Mouse (Mus musculus) limb, embryonic 11.5 days (tissue): Measurements from ENCODE around the gene Olfr108. TPM values are rescaled to one million over a fixed set of nuclear protein-coding genes. Genes with fewer than 3 reads are reported as not detected.

ENCODE experiments used
- ATAC-seq: fragments of 200-750 bp; cut with Nextera tagmentation; 2 replicates; pipeline ENCODE4 v1.8.0; 2017; ENCODE audit warnings: low read depth; ENCODE audit not compliant: insufficient number of reproducible peaks, low FRiP score, low TSS enrichment
- DNase-seq: peaks from one replicate; pipeline ENCODE4 v3.0.0-alpha.2; 2015; ENCODE audit warnings: low spot score
- H3K27ac ChIP-seq: fragments of 300-500 bp; sonication (generic); replicated peaks from 2 replicates; pipeline ENCODE4 v1.5.1; 2014; ENCODE audit warnings: low read depth, mild to moderate bottlenecking, low read length
- H3K27me3 ChIP-seq: fragments of 300-500 bp; sonication (generic); 2 replicates; pipeline ENCODE4 v1.6.1; 2014; ENCODE audit warnings: mild to moderate bottlenecking, low read length, mixed read lengths; ENCODE audit not compliant: control insufficient read depth, insufficient read depth
- H3K36me3 ChIP-seq: fragments of 300-500 bp; sonication (generic); 2 replicates; pipeline ENCODE4 v1.6.1; 2014; ENCODE audit warnings: mild to moderate bottlenecking, low read length, moderate library complexity, mixed read lengths; ENCODE audit not compliant: control insufficient read depth, insufficient read depth
- H3K4me1 ChIP-seq: fragments of 300-500 bp; sonication (generic); 2 replicates; pipeline ENCODE4 v1.6.1; 2014; ENCODE audit warnings: low read length, mixed read lengths; ENCODE audit not compliant: control insufficient read depth, insufficient read depth
- H3K4me2 ChIP-seq: fragments of 300-500 bp; sonication (generic); 2 replicates; pipeline ENCODE4 v1.6.1; 2014; ENCODE audit warnings: low read depth, mild to moderate bottlenecking, moderate library complexity; ENCODE audit not compliant: severe bottlenecking
- H3K4me3 ChIP-seq: fragments of 300-500 bp; sonication (generic); 2 replicates; pipeline ENCODE4 v1.5.1; 2014; ENCODE audit warnings: low read depth, low read length
- H3K9ac ChIP-seq: fragments of 300-500 bp; sonication (generic); 2 replicates; pipeline ENCODE4 v1.6.1; 2014; ENCODE audit warnings: mild to moderate bottlenecking, low read length
- H3K9me3 ChIP-seq: fragments of 300-500 bp; sonication (generic); 2 replicates; pipeline ENCODE4 v1.6.1; 2016; ENCODE audit warnings: low read length; ENCODE audit not compliant: control insufficient read depth
- WGBS: fragments of 180-500 bp; shearing (Covaris S2); extraction: QIAGEN DNeasy Blood & Tissue Kit; methylation state at CpG from one replicate; pipeline ENCODE4 v1.1.7; 2014; 5-methylcytosine and 5-hydroxymethylcytosine counted together
- polyA plus RNA-seq: library from polyadenylated mRNA; unstranded; fragments of >200 nt; fragmentation: Nextera tagmentation; extraction: Ambion mirVana; gene quantifications from 2 replicates; pipeline ENCODE4 v1.2.1, GENCODE M21; 2014

Olfr108 gene
- not detected in 2 replicates for polyA plus RNA-seq

GRCm38 (mm10) chr17:37445180-37445579 lies at the start of gene Olfr108:
TSS of gene Olfr108 (plus strand) at chr17:37445480.
- DNase-seq (no peak), ATAC-seq (no peak)
- Histone ChIP-seq H3K9me3 (no peaks in the 10 kb centered on the region; the same call in 1 of the 2 replicates), H3K4me3 (no peak within 1 kb of the TSS), H3K36me3 (no peaks in the 10 kb centered on the region), H3K4me2 (no peak within 1 kb of the TSS), H3K4me1 (no peaks in the 10 kb centered on the region), H3K27me3 (no peaks in the 10 kb centered on the region), H3K27ac (no peak within 1 kb of the TSS), H3K9ac (no peak within 1 kb of the TSS)
- 89% methylated on average over 1 of the region's 1 CpGs for WGBS

- no peak within 1 kb of the TSS for H3K9ac ChIP-seq
- H3K4me1 ChIP-seq: no peaks in the 10 kb centered on the region
- no peak for ATAC-seq
- 83% methylated on average over 3 of the region's 3 CpGs for WGBS
- H3K4me2 ChIP-seq: no peak within 1 kb of the TSS
- no peak within 1 kb of the TSS for H3K4me3 ChIP-seq
- H3K36me3 ChIP-seq: no peaks in the 10 kb centered on the region
- H3K27me3 ChIP-seq: no peaks in the 10 kb centered on the region
- no peak for DNase-seq
- no peaks in the 10 kb centered on the region for H3K9me3 ChIP-seq
- no peak within 1 kb of the TSS for H3K27ac ChIP-seq
Observed at GRCm38 (mm10) chr17:37398926-37399325, 46.4 kb upstream of the Olfr108 start, which contains the start of gene Olfr107. TSS of gene Olfr107 (plus strand) at chr17:37399226.

GRCm38 (mm10) chr17:37413380-37413779 lies 31.9 kb upstream of the Olfr108 start:
- no peak overlapping the region for H3K4me3 ChIP-seq
- H3K9me3 ChIP-seq: no peaks in the 10 kb centered on the region
- no peaks in the 10 kb centered on the region for H3K27me3 ChIP-seq
- H3K4me2 ChIP-seq: no peak overlapping the region
- no peaks in the 10 kb centered on the region for H3K4me1 ChIP-seq
- no peak for ATAC-seq
- H3K36me3 ChIP-seq: no peaks in the 10 kb centered on the region
- no peak overlapping the region for H3K27ac ChIP-seq
- no peak for DNase-seq
- no peak overlapping the region for H3K9ac ChIP-seq

- H3K4me2 ChIP-seq: no peak within 1 kb of the TSS
- H3K27ac ChIP-seq: no peak within 1 kb of the TSS
- ATAC-seq (no peak), DNase-seq (no peak)
- 86% methylated on average over 1 of the region's 1 CpGs for WGBS
- no peaks in the 10 kb centered on the region for H3K36me3 ChIP-seq
- no peaks in the 10 kb centered on the region for H3K4me1 ChIP-seq
- H3K4me3 ChIP-seq: no peak within 1 kb of the TSS
- no peaks in the 10 kb centered on the region for H3K27me3 ChIP-seq
- no peak within 1 kb of the TSS for H3K9ac ChIP-seq
- H3K9me3 ChIP-seq: no peaks in the 10 kb centered on the region
Observed at GRCm38 (mm10) chr17:37458616-37459015, 13.3 kb downstream of the Olfr108 start, which contains the start of gene Olfr109. TSS of gene Olfr109 (plus strand) at chr17:37458916.

GRCm38 (mm10) chr17:37483452-37483851 lies 38.2 kb downstream of the Olfr108 start, which contains the start of gene H2-M2:
TSS of gene H2-M2 (minus strand) at chr17:37483552.
- Histone ChIP-seq H3K27ac (no peak within 1 kb of the TSS), H3K4me1 (no peaks in the 10 kb centered on the region), H3K36me3 (no peaks in the 10 kb centered on the region), H3K27me3 (no peaks in the 10 kb centered on the region), H3K9me3 (no peaks in the 10 kb centered on the region), H3K4me2 (no peak within 1 kb of the TSS), H3K4me3 (no peak within 1 kb of the TSS), H3K9ac (no peak within 1 kb of the TSS)
- DNase-seq (no peak), ATAC-seq (no peak)
- 80% methylated on average over 2 of the region's 2 CpGs for WGBS

GRCm38 (mm10) chr17:37491930-37492518 lies 46.7 kb downstream of the Olfr108 start, which contains the start of gene Olfr110:
TSS of gene Olfr110 (plus strand) at chr17:37492468.
- Histone ChIP-seq H3K36me3 (no peaks in the 10 kb centered on the region), H3K4me2 (no peak within 1 kb of the TSS), H3K27me3 (no peaks in the 10 kb centered on the region), H3K27ac (no peak within 1 kb of the TSS), H3K9ac (no peak within 1 kb of the TSS), H3K9me3 (no peaks in the 10 kb centered on the region), H3K4me1 (no peaks in the 10 kb centered on the region), H3K4me3 (no peak within 1 kb of the TSS)
- 58% methylated on average over 1 of the region's 1 CpGs for WGBS
- DNase-seq: no peak
- no peak for ATAC-seq

Other genes starting within 250 kb of the Olfr108 start
- gene Olfr94, start 244.5 kb upstream of the Olfr108 start, polyA plus RNA-seq: not detected in 2 replicates
- not detected in 2 replicates for gene Olfr95, start 232.4 kb upstream of the Olfr108 start, polyA plus RNA-seq
- gene Olfr96, start 225.3 kb upstream of the Olfr108 start, polyA plus RNA-seq: not detected in 2 replicates
- gene Olfr97, start 208.2 kb upstream of the Olfr108 start, polyA plus RNA-seq: not detected in 2 replicates
- gene Olfr98, start 181.7 kb upstream of the Olfr108 start, polyA plus RNA-seq: not detected in 2 replicates
- gene H2-M3, start 175.3 kb upstream of the Olfr108 start, polyA plus RNA-seq: 0.95 and 1.3 TPM in 2 replicates
- not detected in 2 replicates for gene Olfr99, start 162.0 kb upstream of the Olfr108 start, polyA plus RNA-seq
- not detected in 2 replicates for gene Olfr101, start 141.2 kb upstream of the Olfr108 start, polyA plus RNA-seq
- gene Olfr102, start 128.4 kb upstream of the Olfr108 start, polyA plus RNA-seq: not detected in 2 replicates
- not detected in 2 replicates for gene Olfr103, start 105.8 kb upstream of the Olfr108 start, polyA plus RNA-seq
- not detected in 2 replicates for gene Olfr104-ps, start 85.9 kb upstream of the Olfr108 start, polyA plus RNA-seq
- gene Olfr105-ps, start 66.4 kb upstream of the Olfr108 start, polyA plus RNA-seq: not detected in 2 replicates
- gene Olfr106-ps, start 55.1 kb upstream of the Olfr108 start, polyA plus RNA-seq: not detected in 2 replicates
- gene Olfr107, start 46.3 kb upstream of the Olfr108 start, polyA plus RNA-seq: not detected in 2 replicates
- not detected in 2 replicates for gene Olfr109, start 13.4 kb downstream of the Olfr108 start, polyA plus RNA-seq
- not detected in 2 replicates for gene H2-M2, start 38.1 kb downstream of the Olfr108 start, polyA plus RNA-seq
- gene Olfr110, start 47.0 kb downstream of the Olfr108 start, polyA plus RNA-seq: not detected in 2 replicates
- gene Olfr111, start 62.5 kb downstream of the Olfr108 start, polyA plus RNA-seq: not detected in 2 replicates
- gene Olfr112, start 124.0 kb downstream of the Olfr108 start, polyA plus RNA-seq: not detected in 2 replicates
- not detected in 2 replicates for gene Olfr113, start 132.2 kb downstream of the Olfr108 start, polyA plus RNA-seq
- gene Olfr114, start 147.3 kb downstream of the Olfr108 start, polyA plus RNA-seq: not detected in 2 replicates
- not detected in 2 replicates for gene Olfr115, start 181.6 kb downstream of the Olfr108 start, polyA plus RNA-seq
- gene Olfr116, start 181.7 kb downstream of the Olfr108 start, polyA plus RNA-seq: not detected in 2 replicates
- not detected in 2 replicates for gene Olfr117, start 218.3 kb downstream of the Olfr108 start, polyA plus RNA-seq
- not detected in 2 replicates for gene Olfr118, start 221.5 kb downstream of the Olfr108 start, polyA plus RNA-seq